Mouse (Mus musculus): ENCODE measurements around the gene Gad1.

The Gad1 gene

DNA sequence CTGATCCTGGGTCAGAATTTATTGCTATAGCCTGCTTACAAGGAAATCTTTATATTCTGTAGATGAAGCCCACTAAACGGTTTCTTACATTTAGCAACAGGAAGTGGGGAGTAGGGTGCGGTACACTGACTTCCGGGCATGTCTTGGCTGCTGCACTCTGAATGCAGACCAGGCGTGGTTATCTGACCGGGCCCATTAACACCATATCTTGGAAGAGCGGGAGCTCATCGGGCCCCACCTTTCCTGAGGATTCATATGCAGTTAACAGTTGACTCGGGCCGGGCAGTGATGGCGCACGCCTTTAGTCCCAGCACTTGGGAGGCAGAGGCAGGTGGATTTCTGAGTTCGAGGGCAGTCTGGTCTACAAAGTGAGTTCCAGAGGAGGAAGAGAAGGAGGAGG is 75.5 kb downstream of the Gad1 start:
- ATAC-seq (ENCODE audit: low TSS enrichment), result no peak

DNA sequence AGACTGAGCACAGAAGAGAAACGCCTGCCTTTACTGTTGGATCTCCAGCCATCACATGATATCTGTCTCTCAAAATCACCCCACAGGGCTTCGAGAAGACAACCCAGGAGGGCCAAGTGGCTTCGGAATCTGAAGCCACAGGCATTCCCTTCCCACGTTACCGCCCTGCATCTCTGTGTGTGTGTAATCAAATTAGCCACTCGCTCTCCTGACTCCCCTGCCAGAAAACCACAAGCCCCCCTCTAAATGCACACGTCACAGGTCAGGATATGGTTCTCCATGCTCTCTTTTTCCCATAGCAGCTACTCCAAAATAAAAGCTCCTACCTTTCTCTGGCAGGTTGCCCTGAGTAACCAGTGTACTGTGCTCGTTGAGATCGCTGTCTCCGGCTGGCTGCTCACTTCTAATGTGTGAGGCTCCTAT is 76.5 kb downstream of the Gad1 start:
- ATAC-seq (ENCODE audit: low TSS enrichment), result no peak

DNA sequence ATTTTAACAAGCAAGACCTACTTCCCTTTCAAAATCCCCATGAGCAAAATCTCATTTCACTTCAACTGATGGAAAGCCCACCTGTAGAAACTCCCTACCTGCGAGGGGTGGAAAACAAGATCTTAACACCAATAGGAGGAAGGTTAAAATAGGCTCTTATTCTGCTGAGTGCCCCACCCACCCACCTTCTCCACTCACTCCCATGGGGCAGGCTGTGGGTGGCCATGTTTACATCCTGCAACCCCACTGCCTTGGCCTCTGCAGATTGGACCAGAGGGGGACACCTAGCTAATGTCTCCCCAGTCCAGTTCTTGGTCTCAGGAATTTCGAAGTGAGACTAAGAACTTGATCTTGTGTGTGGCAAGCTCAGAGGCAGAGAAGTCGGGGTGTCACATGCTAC is 77.0 kb downstream of the Gad1 start:
- no peak for ATAC-seq (ENCODE audit: low TSS enrichment)

- no peak for ATAC-seq (ENCODE audit: low TSS enrichment)
Observed at GRCm38 (mm10) chr2:70631321-70631720, 78.4 kb downstream of the Gad1 start.

DNA sequence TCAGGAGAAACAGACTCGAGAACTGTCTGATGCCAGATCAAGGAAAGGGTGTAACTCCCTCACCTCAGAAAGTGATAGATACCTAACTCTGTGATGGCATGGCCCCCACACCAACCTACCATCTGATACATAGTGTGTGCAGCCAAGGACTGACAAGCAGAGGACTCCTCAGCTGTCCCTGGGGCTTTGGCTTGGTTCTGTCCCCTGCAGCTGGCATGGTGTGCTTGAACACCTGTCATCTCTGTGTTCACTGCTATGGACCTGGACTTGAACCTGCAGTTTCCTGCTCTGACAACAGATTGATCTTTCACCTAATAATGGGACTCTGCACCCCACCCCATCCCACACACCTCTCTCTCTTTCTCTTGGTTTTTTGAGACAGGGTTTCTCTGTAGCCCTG is 79.5 kb downstream of the Gad1 start:
- ATAC-seq (ENCODE audit: low TSS enrichment), result no peak

GRCm38 (mm10) chr2:70634028-70634690 is 81.3 kb downstream of the Gad1 start:
- ATAC-seq (ENCODE audit: low TSS enrichment), result no peak

DNA sequence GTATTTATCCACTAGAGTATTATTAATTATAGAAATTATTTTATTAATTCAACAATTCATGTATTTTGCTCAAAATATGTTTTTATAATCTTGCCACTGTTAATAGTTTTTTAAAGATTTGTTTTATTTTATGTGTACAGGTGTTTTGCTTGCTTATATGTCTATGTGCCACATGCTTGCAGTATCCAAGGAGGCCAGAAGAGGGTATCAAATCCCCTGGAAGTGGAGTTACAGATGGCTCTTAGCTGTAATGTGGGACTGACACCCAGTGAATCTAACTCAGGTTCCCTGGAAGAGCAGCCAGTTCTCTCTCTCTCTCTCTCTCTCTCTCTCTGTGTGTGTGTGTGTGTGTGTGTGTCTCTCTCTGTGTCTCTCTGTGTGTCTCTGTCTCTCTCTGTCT is 88.1 kb downstream of the Gad1 start:
- no peak for ATAC-seq (ENCODE audit: low TSS enrichment)

DNA sequence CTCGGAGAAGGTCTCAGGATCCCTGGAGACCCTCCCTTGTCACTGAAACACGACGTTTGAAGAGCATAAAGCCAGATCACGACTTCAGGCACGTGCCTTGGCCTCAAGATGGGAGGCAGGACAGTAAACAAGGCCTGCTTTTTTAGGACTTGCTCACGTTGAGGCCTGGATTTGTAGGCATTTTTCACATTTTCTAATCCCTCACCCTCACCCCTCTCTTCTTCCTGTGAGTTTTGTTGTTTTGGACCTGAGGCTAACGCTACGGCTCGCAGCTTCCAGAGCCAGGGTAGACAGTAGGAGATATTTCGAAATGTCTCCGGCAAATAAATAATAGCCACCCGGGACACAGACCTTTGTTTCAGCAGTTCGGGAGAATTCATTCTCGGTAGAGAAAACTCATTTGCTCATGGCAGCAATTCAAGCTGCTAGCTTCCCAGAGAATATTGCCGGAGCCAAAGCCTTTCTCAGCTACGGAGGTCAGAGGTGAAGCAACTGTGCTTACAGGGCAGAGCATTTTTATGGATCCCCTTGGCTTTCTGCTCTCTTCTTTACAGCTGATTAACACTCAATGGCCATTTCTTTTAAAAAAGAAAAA is 90.2 kb downstream of the Gad1 start:
- no peak for ATAC-seq (ENCODE audit: low TSS enrichment)

DNA sequence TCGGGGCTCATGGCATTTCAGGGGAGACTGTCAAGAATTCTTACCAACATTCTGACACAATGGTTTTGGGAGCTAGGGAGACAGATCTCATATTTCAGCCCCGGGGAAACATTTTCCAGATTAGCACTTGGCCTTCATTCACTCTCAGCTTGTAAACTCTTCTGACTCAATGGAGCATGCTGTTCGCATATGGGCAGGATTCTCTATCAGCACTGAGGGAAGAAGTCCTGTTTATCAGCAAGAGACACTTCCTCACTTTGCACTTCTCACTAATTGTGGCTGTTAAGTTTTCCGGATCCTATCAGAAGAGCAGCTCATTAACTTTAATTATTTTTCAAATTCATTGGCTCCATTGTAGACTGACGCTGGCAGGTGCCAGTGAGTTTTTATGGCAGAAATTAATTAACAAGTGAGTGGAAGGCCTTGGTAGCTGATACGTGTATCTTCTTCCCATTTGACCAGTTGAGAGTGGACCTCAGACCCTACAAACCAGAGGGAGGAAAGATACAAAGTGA is 92.5 kb downstream of the Gad1 start:
- no peak for ATAC-seq (ENCODE audit: low TSS enrichment)

DNA sequence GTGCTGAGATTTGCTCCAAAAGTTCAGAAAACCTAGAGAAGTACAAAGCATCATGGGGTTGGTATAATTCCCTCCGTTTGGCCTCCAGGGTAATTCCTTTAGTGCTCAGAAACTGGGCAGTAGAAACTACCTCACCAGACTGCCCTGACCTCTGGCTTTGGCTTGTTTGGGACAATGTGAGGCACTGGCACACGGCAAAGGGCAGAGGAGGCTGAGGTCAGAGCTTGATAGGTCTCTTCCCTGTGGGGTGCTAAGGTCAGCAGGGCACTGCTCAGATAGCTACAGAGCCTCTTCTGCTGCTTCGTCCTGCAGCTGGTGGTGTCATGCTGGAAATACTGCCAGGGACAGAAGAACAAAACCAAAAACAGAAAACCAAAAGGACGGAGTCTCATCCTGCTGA is 94.8 kb downstream of the Gad1 start:
- ATAC-seq (ENCODE audit: low TSS enrichment), result no peak

GRCm38 (mm10) chr2:70648271-70648670 is 95.4 kb downstream of the Gad1 start:
- ATAC-seq (ENCODE audit: low TSS enrichment), result no peak

GRCm38 (mm10) chr2:70649471-70649870 is 96.6 kb downstream of the Gad1 start:
- ATAC-seq (ENCODE audit: low TSS enrichment), result no peak

Data from frontal cortex, adult (tissue).